Mouse (Mus musculus) megakaryocyte progenitor cell, adult 5-6 weeks (primary cell): ENCODE measurements at regions not wholly inside any gene's neighbourhood (a gene's known extent, or its start where the extent isn't known, plus 50 kb on each side); places are given as distances from the start of the nearest gene placed in this dataset.

Experiments
- ATAC-seq: replicated peaks from 2 replicates; pipeline ENCODE4 v1.8.0; 2016; ENCODE audit warnings: mild to moderate bottlenecking, moderate TSS enrichment, inconsistent platforms; ENCODE audit not compliant: poor library complexity

GRCm38 (mm10) chr12:86830247-86830585, 54.4 kb downstream of the Irf2bpl start:
- ATAC-seq: no peak

- peak; percentile 27 for ATAC-seq
These were observed 54.9 kb downstream of the Irf2bpl start for GRCm38 (mm10) chr12:86829581-86830246.

GRCm38 (mm10) chr12:86827241-86827606, 57.4 kb downstream of the Irf2bpl start:
- no peak for ATAC-seq

- ATAC-seq: no peak
These were observed 58.0 kb downstream of the Irf2bpl start for GRCm38 (mm10) chr12:86826420-86827240.

GRCm38 (mm10) chr12:86825584-86826419, 58.8 kb downstream of the Irf2bpl start:
- ATAC-seq: no peak

- peak; percentile 56 for ATAC-seq
These were observed 59.6 kb downstream of the Irf2bpl start for GRCm38 (mm10) chr12:86824860-86825583.

- ATAC-seq: peak; percentile 76
These were observed 60.6 kb downstream of the Irf2bpl start for GRCm38 (mm10) chr12:86823855-86824589.

- no peak for ATAC-seq
These were observed 61.1 kb downstream of the Irf2bpl start for GRCm38 (mm10) chr12:86823488-86823854.

GRCm38 (mm10) chr12:86821183-86821582, 63.4 kb downstream of the Irf2bpl start:
- no peak for ATAC-seq

- no peak for ATAC-seq
These were observed 65.0 kb downstream of the Irf2bpl start for GRCm38 (mm10) chr12:86819568-86819967.

GRCm38 (mm10) chr12:86819163-86819562, 65.4 kb downstream of the Irf2bpl start:
- peak; percentile 56 for ATAC-seq

- ATAC-seq: no peak
These were observed 66.4 kb downstream of the Irf2bpl start for GRCm38 (mm10) chr12:86818201-86818600.

GRCm38 (mm10) chr12:86816702-86817610, 67.6 kb downstream of the Irf2bpl start:
- ATAC-seq: no peak

GRCm38 (mm10) chr12:86816171-86816701, 68.4 kb downstream of the Irf2bpl start:
- ATAC-seq: peak; percentile 84

- ATAC-seq: no peak
These were observed 69.9 kb downstream of the Irf2bpl start for GRCm38 (mm10) chr12:86814740-86815139.
